Mouse (Mus musculus): ENCODE data around the gene Kif19a.

The Kif19a gene

DNA sequence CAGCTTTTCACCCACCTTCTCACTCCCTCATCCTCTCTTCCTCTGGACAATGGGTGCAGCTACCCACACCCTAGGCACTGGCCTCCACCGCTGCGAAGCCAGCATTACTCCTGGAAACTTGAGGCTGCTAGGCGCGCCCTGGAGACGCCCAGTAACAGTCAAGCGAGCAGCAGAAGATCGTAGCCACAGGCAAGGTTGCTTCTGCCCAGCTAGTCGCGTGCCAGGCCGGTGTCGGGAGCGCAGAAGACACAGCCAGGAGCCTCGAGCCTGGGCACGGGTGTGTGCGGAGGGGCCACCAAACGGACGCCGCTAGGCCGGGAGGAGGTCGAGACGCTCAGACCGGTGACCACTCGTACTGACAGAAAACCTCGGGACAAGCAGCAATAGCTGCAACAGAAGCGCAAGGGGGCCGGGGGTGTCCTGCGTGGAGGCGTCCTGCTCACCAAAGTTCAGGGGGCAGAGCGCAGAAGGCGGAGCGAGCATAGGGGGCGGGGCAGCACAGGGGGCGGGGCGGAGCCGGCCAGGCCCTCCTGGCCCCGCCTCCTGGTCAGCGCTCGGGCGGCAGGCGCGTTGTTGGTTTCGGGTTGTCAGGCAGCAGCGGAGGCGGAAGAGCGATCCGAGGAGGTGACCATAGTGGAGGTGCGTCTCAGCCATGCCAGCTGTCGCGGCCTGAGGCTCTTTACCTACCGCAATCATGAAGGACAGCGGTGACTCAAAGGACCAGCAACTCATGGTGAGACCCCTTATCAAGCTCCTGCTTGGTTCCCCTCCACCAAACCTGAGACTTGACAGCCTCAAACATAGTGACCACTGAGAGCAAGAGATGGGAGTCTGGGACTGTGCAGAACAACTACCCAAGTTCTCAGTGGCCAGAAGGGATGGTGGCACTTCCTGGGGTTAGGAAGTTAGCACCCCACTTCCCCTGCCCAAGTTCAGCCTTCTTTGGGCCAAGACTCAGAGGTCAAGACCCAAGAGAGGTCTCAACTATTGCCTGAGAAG lies at the start of gene Kif19a:
TSS of gene Kif19a (plus strand) at position 569 of the 999 bp plus-strand sequence.
- in situ Hi-C loops (cut with MboI), result no loop called here

DNA sequence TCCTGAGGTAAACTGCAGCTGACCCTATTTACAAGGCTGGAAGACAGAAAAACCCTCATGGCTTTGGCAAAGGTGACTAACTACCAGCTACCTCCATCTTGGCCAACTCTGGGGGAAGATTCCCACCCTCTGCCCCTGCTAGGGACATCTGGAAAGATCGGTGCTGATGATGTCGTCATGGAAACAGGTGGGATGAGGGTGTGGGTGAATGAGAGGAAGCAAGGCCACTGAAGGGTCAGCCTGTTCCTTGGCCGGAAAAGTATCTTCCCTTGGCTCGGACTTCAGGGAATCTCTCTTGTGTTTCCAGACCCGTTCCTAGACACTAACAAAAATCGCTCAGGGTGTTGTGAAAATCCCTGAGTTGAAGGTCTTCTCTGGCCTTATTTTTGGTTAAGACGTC lies 49.7 kb upstream of the Kif19a start:
- in situ Hi-C loops (cut with MboI), result no loop called here

DNA sequence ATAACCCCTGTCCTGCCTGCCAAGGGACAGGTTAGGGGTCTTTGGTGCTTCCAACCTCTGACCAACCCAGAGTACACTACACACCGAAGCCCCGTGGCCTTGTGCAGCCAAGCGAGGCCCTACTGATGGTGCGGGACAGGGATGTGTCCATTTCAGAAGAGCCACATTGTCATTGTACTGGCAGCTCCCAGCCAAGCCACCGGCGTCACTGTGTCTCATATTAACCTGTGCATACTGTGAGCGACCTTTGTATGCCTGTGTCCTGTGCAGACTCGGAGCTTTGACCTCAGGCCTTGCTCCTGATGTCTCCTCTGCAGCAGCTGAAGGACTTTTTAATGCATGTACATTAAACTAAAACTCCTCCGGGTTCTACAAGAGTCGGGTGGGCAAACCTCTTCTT lies 44.7 kb upstream of the Kif19a start:
- in situ Hi-C loops (cut with MboI), result no loop called here

DNA sequence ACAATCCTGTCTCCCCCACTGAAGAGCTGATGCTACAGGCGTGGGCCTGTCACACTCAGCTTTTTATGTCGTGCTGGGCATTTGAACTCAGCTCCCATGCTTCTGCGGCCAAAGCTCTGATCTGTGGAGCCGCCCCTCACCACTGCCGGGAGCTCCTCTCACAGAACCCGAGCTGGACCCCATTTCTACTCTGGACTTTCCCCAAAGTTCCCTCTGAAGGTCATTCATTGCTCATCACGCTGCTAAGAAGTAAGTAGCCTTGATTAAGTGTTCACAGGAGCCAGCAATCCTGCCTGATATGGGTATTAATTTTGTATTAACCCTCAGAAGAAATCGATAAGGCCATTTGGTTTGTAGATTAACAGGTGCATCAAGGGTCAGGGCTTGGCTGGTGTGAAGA lies 42.8 kb upstream of the Kif19a start:
- in situ Hi-C loops (cut with MboI), result no loop called here

DNA sequence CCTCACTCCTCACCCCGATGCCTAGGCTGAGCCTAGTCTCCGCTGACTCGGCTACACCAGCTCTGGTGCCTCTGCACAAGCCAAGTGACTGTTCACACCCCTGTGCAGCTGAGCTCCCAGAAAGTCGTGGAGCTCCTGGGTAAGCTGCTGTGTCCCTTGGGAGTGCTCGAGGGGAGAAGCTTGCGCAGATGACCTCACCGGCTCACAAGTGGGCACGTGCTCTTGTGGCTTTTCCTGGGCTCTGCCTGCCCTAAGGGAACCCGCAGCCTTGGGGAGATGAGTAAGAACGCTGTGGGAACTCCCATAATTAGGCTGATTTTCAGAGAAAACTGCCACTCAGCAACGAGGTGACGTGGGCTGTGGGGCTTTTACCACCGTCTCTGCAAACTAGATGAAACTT lies 42.2 kb upstream of the Kif19a start:
- in situ Hi-C loops (cut with MboI), result no loop called here

DNA sequence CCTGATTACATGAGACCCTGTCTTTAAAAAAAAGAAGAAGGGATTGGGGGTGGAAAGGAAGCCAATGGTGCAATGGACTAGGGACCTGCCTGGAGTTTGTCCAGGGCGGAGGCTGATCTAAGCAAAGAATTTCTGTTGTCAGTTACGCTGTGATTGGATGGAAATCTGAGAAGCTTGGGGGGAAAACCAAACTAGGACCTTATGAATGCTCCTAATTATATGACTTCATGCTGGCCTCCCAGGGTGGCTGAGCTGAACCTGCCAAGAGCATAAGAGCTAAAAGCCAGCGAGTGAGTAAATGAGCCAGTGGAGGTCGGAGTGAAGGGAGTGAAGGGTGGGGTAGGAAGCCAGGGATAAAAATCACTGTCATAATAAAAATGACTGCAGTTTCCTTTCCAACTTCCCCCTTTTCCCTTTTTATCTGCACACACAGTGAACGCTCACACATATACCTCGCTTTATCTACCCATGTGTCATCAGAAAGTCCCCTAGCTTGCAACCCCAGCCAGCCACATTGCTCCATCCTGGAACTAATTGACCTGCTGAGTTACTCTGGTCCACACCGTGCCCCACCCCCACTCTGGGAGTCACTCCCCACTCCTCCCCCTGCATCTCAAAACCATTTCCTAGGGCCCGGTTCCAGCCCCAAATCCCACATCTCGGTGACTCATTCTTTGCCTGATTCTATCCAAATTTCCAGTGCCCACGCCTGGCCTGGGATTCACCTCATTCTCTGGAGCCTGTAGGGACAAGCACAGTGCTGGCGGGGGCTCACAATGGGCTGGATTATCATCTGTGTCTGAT lies 40.2 kb upstream of the Kif19a start:
- in situ Hi-C loops (cut with MboI), result no loop called here

DNA sequence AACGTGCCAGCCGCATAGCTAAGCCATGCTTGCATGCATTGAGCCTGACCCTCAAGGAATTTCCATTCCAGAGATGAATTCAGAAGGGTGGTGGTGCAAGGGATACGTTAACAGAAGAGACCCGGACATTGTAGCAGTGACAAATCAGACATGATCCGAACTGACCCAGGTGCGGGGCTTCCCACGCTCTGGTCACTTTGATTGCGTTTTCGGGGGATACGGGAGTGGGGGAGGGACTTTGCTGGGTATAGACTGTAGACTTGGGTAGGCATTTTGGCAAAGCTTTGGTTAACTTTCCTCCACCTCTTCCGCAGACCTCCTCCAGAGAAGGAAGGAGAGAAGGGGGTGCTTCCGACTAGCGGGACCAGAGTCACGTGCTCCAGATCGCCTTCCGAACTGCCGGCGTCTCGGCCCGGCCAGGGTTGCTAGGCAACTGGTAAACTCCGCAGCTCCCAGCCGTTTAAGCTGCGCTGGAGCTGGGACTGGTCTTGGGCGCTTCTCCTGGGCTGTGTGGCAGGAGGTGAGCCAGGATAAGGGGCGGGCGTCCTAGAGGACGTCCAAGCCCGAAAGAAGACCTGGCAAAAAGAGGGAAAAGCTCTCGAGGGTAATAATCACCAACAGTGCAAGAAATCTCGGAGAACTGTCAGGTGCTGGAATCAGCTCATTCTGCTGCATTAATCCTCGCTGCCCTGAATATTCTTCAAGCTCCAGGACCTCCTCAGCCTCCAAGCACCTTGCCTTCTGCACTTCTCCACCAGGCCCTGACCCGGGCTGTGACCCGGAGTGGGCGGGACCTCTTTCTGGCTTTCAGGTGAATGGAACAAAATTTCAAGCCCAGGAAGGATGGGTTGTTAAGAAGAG lies 38.0 kb upstream of the Kif19a start, which contains the start of gene Dnaic2:
TSS of gene Dnaic2 (plus strand) at position 444 of the 861 bp plus-strand sequence.
- in situ Hi-C loops (cut with MboI), result no loop called here

DNA sequence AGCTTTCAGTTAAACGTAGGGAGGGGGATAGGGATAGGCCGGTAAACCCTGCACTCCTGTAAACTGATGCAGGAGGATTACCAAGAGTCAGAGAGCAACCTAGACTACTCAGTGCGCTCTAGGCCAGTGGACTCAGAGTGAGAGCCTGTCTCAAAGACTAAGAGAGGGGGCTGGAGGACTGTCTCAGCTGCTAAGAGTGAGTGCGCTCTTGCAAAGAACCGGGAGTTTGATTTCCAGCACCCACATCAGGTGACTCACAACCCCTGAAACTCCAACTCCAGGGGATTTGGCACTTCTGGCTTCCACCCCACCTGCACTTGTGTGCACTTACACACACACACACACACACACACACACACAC lies 37.4 kb upstream of the Kif19a start:
- in situ Hi-C loops (cut with MboI), result no loop called here

DNA sequence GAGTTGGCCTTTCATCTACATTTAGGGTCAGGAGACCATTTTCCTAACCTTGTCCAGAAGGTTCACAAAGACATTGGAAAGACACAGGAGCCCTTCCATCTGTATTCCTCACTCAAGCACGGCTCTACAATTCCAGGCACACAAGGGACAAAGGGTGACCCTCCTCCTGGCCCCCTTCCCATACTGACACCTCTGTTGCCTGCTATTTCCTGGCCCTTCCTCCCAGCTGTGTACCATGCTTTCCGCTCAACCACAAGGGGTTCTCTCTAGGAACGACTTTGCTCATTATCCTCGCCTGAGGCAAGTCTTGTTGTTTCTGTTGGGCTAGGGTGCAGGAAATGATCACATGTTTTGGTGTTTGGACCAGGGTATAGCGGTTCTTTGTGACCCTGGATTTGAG lies 36.9 kb upstream of the Kif19a start:
- in situ Hi-C loops (cut with MboI), result no loop called here

DNA sequence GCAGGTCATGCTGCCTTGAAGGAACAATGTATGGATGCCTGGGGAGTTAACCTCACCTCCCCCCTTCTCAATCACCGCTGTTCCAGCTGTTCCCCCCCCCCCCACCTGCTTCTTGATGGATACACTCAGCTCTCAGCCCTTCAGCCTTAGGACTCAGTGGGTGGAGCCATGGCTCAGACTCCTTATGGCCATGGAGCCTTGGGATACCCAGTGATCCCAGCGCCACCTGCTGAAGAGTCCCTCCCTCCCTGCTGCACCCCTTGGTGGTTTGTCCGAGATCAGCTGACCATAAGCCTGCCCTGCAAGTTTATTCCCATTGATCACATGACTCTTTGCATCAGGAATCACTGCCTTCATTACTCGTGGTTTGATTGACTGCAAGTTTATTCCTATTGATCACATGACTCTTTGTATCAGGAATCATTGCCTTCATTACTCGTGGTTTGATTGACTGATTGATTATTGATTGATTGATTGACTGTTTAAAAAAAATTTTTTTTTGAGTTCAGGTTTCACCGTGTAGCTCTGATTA lies 35.3 kb upstream of the Kif19a start:
- in situ Hi-C loops (cut with MboI), result no loop called here

DNA sequence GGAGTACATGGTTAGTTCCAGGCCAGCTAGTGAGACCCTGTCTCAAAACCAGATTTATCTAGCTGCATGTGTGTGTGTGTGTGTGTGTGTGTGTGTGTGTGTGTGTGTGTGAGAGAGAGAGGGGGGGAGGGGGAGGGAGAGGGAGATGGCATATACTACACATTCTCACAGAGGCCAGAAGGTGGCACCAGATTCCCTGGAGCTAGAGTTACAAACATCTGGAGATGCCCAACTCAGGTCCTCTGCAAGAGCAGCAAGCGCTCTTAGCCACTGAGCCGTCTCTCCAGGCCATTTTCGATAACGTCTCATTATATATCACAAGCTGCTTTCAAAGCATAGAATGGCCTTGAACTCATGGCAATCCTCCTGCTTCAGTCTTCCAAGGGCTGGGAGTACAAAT lies 33.5 kb upstream of the Kif19a start:
- in situ Hi-C loops (cut with MboI), result no loop called here

DNA sequence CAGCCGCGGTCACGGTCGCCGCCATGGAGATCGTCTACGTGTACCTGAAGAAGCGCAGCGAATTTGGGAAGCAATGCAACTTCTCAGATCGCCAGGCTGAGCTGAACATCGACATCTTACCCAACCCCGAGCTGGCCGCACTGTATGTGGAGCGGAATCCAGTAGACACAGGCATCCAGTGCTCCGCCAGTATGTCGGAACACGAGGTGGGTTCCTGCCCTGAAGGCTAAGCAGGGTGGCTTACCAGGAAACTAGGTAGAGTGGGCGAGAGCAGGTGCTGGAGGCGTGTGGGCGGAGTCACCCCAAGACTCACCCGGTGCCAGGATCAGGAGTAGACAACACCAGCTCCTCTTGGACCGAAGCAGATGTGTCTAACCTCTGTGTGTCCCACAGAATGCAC lies 32.3 kb upstream of the Kif19a start:
- in situ Hi-C loops (cut with MboI), result no loop called here

DNA sequence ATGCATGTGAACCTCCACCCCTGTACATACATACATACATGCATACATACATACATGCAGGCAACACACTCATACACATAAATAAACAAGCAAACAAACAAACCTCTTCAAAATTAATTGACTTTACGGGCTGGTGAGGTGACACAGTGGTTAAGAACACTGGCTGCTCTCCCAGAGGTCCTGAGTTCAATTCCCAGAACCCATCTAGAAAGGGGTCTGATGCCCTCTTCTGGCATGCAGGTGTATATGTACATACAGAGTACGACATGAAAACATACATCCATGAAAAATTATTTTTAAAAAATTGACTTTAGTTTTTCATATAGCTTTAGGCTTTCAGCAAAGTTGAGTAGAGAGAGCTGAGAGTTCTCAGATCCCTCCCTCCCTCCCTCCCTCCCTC lies 29.1 kb upstream of the Kif19a start:
- in situ Hi-C loops (cut with MboI), result no loop called here

DNA sequence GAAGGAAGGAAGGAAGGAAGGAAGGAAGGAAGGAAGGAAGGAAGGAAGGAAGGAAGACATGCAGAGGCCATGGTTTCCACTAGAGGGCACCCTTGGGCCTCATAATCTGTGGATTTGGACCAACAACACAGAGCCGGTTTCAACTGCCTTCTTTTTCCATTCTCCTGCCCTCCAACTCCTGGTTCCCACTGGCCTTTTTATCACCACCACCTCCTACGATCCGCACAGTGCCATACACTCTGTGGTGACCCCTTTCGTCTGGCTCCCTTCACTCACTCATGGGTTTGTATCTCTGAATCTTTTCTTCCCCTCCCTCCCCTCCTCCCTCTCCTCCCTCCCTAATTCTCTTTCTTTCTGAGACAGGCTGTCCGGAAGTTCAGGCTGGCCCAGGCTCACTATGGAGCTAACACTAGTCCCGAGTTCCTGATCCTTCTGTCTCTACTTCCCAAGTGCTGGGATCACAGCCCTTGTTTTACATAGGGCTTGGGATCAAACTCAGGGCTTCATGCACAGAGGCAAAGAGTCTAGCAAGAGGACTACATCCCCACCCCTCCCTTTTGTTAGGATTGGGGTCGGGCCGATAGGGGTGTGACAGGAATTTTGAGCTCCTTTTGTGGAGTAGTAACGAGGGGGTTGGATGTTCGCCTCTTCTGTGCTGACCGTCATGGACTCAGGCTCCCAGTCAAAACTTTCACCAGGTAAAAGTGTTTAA lies 28.1 kb upstream of the Kif19a start:
- in situ Hi-C loops (cut with MboI), result no loop called here

DNA sequence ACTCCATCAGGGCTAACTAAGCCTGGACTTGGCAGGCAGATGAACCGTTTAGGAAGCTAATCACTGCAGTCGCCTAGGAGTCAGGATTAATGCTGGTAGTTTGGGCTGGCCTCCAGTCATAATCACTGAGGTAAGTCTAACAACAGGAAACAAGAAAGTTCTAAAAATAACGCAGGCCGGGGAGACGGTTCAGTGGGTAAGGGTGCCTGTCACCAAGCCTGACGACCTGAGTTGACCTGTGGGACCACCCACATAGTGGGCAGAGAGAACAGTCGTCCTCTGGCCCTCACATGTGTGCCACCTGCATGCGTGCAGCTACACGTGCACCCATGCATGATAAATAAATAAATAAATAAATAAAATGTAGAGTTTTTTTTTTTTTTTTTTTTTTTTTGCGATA lies 24.6 kb upstream of the Kif19a start:
- in situ Hi-C loops (cut with MboI), result no loop called here

DNA sequence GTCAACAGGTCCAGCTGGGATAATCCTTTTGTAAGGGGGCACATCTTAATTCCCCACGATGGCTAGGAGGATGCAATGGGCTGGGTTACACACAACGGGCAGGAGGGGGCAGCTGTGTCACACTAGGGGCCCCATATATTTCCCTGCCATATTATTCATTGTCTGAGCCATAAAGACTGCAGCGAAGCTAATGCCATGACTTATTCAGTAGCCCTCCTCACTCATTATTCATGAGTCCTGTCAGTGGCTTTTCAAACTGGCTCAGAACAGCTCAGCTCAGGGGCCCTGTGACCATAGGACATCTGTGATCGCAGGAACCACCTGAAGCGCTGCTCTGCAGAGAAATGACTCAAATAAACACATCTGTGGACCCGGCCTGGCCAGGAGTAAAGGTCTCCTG lies 23.7 kb upstream of the Kif19a start:
- in situ Hi-C loops (cut with MboI), result no loop called here

DNA sequence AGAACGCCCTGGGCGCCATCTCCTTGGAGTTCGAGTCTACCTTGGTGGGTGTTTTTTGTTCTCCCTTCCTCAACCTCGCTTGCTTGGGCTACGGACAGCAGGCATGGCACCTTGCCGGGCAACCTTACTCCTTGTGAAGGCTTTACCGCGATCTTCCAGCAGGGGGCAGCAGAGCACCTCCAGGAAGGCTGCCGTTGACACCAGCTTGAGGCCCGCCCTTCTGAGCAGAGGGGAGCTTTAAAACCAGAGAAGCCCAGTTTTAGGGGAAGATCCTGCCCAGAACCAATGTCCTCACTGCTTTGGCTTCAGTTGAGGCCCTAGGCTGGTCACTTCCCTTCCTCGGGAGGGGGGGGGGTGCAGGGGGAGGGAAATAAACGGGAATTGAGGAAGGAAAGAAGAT lies 20.1 kb upstream of the Kif19a start:
- in situ Hi-C loops (cut with MboI), result no loop called here

DNA sequence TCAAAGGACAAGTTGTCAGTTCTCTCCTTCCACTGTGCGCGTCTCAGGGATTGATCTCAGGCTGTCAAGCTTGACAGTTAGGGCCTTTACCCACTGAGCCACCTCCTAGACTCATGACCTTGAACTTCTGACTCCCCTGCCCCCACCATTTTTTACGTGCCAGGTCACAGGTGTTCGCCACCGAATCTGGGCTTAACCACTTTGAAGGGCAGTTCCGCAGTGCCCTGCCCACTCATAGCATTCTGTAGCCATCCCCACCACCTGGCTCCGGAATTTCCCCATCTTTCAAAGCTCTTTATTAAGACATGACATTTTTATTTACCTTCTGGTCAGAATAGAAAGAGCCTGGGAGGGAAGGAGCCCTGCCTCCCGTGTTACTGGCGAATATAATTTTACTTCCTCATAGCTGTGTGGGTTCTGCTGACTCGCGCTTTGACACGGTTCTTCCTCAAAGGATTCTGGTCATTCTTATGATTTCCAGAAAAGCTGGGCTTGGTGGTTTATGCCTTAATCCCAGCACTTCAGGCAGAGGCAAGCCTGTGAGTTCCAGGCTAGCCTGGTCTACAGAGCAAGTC lies 17.5 kb upstream of the Kif19a start:
- in situ Hi-C loops (cut with MboI), result no loop called here

DNA sequence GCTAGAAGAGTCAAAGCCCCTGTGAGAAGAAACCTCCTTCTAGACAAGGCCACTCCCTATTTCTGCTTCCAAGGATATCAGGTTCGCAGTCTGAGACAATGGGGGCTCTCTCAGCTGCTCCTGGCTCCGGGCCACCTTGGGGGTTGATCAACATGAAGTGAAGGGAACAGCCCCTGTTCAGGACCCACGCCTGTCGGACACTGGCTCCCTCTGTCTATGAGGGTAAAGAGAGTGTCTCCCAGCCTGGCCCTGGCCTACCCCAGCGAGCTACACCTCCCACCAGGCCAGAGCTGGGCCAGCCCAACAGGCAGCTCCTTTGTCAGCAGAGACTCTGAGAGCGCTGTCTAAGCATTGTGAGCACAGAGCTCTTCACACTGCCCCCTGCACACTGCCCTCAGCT lies 4.7 kb downstream of the Kif19a start:
- in situ Hi-C loops (cut with MboI), result no loop called here

DNA sequence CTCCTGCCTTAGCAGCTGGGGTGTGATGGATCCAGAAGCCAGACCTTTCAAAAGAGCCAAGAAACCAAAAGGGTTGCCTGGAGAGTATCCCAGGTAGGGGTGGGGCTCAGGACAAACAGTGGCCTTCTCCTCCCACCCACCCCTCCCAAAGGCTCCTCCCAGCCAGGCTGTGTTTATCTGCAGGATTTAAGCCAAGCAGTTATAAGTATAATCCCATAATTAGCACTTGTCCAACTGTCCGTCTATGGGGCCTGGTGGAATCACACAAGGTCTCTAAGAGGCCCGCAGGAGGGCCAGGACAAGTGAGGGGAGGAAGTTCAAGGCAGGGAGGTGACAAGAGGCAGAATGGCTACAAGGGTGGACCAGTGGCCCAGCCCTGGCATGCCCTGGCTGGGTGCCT lies 6.7 kb downstream of the Kif19a start:
- in situ Hi-C loops (cut with MboI), result no loop called here

DNA sequence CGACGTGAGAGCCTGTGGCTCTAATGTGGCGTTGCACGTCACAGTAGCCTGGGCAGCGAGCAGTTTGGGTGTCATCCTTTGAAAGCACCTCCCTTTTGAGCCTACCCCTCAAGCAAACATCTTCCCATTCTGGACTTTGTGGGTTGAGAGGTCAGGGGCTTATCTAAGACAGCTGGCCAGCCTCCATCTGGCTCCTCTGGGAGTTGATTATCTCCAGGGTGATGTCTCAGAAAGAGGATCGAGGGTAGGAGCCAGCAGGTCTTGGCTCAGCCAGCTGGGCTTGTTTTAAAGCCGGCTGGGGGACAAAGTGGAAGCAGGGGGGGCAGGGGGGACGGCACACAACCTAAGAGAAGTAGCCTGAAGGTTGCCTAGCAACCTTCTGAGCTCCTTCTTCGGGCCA lies 14.9 kb downstream of the Kif19a start:
- in situ Hi-C loops (cut with MboI), result no loop called here
